17 mouse cellular contexts compared by ENCODE assay signal in the genomic region with DNA sequence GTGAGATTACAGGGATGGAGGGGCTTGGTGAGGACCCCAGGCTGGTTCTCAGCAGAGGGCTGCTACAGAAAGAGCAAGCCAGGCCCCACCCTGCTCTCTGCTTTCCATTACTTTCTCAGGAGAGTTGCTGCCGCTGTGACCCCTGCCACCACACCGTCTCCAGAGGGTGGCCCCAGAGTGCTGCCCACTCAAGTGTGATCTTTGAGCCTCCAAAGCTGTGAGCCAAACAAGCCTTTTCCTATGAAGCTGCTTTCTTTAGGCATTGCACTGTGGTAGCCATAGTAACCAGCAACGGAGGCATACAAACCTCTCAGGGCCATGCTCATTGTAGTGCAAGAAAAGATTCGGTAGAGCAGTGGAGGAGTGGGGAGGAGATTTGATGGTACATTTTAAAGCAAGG.
DNase-seq lines count a peak whose midpoint lies in the region; ATAC-seq lines count a peak whose summit lies in the region.
"Had no signal": no experiment of that assay in that cellular context is flagged by ENCODE, and none has a peak within 500 bp of the region (broad histone marks: within the 10 kb centered on the region; RNA-seq: fewer than 3 reads in every experiment).

No protein-coding gene starts in this region.

- ATAC-seq in forebrain, embryonic 13.5 days, result no peak
- peak; percentile 57 for ATAC-seq in forebrain, embryonic 11.5 days (replicated peaks; ENCODE audit: low FRiP score)
- ATAC-seq in midbrain, embryonic 14.5 days (ENCODE audit: low FRiP score, low TSS enrichment), result no peak

- H3K27me3 ChIP-seq in forebrain, embryonic 10.5 days (ENCODE audit: poor library complexity, severe bottlenecking), result 0 out of 2 replicates have a peak, but pooled peaks cover 6% of the 10 kb centered on the region
- no peaks in the 10 kb centered on the region for H3K27me3 ChIP-seq in forebrain, embryonic 13.5 days
- no peaks in the 10 kb centered on the region for H3K27me3 ChIP-seq in forebrain, embryonic 11.5 days (ENCODE audit: control insufficient read depth, insufficient read depth, low read length)
- no peaks in the 10 kb centered on the region for H3K27me3 ChIP-seq in midbrain, embryonic 14.5 days (ENCODE audit: control insufficient read depth, insufficient read depth, low read length)
- H3K27me3 ChIP-seq: kidney, embryonic 15.5 days; neural tube, embryonic 13.5 days had no signal

- no peaks in the 10 kb centered on the region for H3K36me3 ChIP-seq in forebrain, embryonic 10.5 days (replicated peaks)
- H3K36me3 ChIP-seq in forebrain, embryonic 13.5 days (ENCODE audit: poor library complexity, severe bottlenecking), result no peaks in the 10 kb centered on the region
- H3K36me3 ChIP-seq in forebrain, embryonic 11.5 days (ENCODE audit: control insufficient read depth, insufficient read depth, low read length), result no peaks in the 10 kb centered on the region
- H3K36me3 ChIP-seq in midbrain, embryonic 14.5 days (ENCODE audit: control insufficient read depth, insufficient read depth, low read length), result no peaks in the 10 kb centered on the region
- H3K36me3 ChIP-seq: G1E; kidney, embryonic 15.5 days; liver, embryonic 13.5 days; neural tube, embryonic 13.5 days had no signal

- DNase-seq in forebrain, embryonic 10.5 days (ENCODE audit: extremely low spot score, low spot score), result peak; percentile 39
- DNase-seq in left cerebral cortex, postnatal 25 days (ENCODE audit: low spot score in 2 of 2), result peak; percentile 41 to 83
- DNase-seq in left cerebral cortex, adult 11 months (ENCODE audit: low spot score), result no peak
- DNase-seq in forebrain, embryonic 11.5 days (ENCODE audit: low spot score), result no peak
- DNase-seq in midbrain, embryonic 14.5 days, result peak; percentile 63
- no peak for DNase-seq in spleen, postnatal 36 days (ENCODE audit: low spot score in 2 of 2)
- no peak for DNase-seq in gastrocnemius, postnatal 14 days
- DNase-seq: cerebellum, adult 18-20 months; heart, postnatal 36 days; layer of hippocampus, postnatal 36 days; liver, embryonic 13.5 days; spleen, adult 18-20 months; thymus, postnatal 25 days had no signal

- WGBS in forebrain, embryonic 10.5 days, result 37% methylated on average over 4 of the region's 4 CpGs
- WGBS in forebrain, embryonic 13.5 days, result 11% methylated on average over 4 of the region's 4 CpGs
- WGBS in forebrain, embryonic 11.5 days, result 24% methylated on average over 4 of the region's 4 CpGs
- 5% methylated on average over 4 of the region's 4 CpGs for WGBS in midbrain, embryonic 14.5 days

- H3K4me1 ChIP-seq in forebrain, embryonic 10.5 days, result peaks cover 44% of the 10 kb centered on the region
- peaks cover 9% of the 10 kb centered on the region for H3K4me1 ChIP-seq in forebrain, embryonic 13.5 days
- peaks cover 4% of the 10 kb centered on the region; the same call in 1 of the 2 replicates for H3K4me1 ChIP-seq in forebrain, embryonic 11.5 days (replicated peaks; ENCODE audit: control insufficient read depth, insufficient read depth, low read length)
- peaks cover 8% of the 10 kb centered on the region; the same call in 1 of the 2 replicates for H3K4me1 ChIP-seq in midbrain, embryonic 14.5 days (ENCODE audit: control insufficient read depth, insufficient read depth, low read length)

- H3K9me3 ChIP-seq in forebrain, embryonic 10.5 days, result no peaks in the 10 kb centered on the region
- H3K9me3 ChIP-seq in forebrain, embryonic 13.5 days (replicated peaks), result no peaks in the 10 kb centered on the region
- H3K9me3 ChIP-seq in forebrain, embryonic 11.5 days (ENCODE audit: control insufficient read depth, low read length), result no peaks in the 10 kb centered on the region
- H3K9me3 ChIP-seq in midbrain, embryonic 14.5 days (ENCODE audit: control insufficient read depth, low read length), result no peaks in the 10 kb centered on the region
- H3K9me3 ChIP-seq: G1E; kidney, embryonic 15.5 days; liver, embryonic 13.5 days; neural tube, embryonic 13.5 days had no signal

- H3K27ac ChIP-seq in forebrain, embryonic 10.5 days, result no peak overlapping the region
- no peak overlapping the region for H3K27ac ChIP-seq in forebrain, embryonic 13.5 days
- H3K27ac ChIP-seq in forebrain, embryonic 11.5 days (ENCODE audit: low read depth, low read length), result no peak overlapping the region
- H3K27ac ChIP-seq in midbrain, embryonic 14.5 days (replicated peaks; ENCODE audit: low read depth, low read length), result peak overlapping the region; percentile 13; the same call in 1 of the 2 replicates
- H3K27ac ChIP-seq: kidney, embryonic 15.5 days; liver, embryonic 13.5 days had no signal

- H3K4me2 ChIP-seq in forebrain, embryonic 13.5 days, result no peak overlapping the region
- H3K4me2 ChIP-seq in forebrain, embryonic 11.5 days (ENCODE audit: low read depth, low read length, severe bottlenecking), result no peak overlapping the region
- no peak overlapping the region for H3K4me2 ChIP-seq in midbrain, embryonic 14.5 days (ENCODE audit: low read length)
- H3K4me2 ChIP-seq: kidney, embryonic 15.5 days; liver, embryonic 13.5 days had no signal

- intact Hi-C loops in left cerebral cortex, postnatal 25 days (cut with DNase I), result loop anchor here (1.0 to 2.0 kb wide), 2 partner anchors 142 to 282 kb away; no protein-coding TSS in a partner anchor
- intact Hi-C loops in gastrocnemius, postnatal 14 days (cut with DNase I; ENCODE audit: low total_unique reads), result no loop called here

- no peak overlapping the region for H3K4me3 ChIP-seq in forebrain, embryonic 10.5 days
- no peak overlapping the region for H3K4me3 ChIP-seq in forebrain, embryonic 13.5 days
- no peak overlapping the region for H3K4me3 ChIP-seq in forebrain, embryonic 11.5 days (ENCODE audit: low read depth, low read length)
- H3K4me3 ChIP-seq in midbrain, embryonic 14.5 days (replicated peaks; ENCODE audit: low read depth, low read length), result no peak overlapping the region
- H3K4me3 ChIP-seq: kidney, embryonic 15.5 days; liver, embryonic 13.5 days; neural tube, embryonic 13.5 days had no signal

- H3K9ac ChIP-seq in forebrain, embryonic 13.5 days, result no peak overlapping the region
- H3K9ac ChIP-seq in forebrain, embryonic 11.5 days (ENCODE audit: low read length), result no peak overlapping the region
- H3K9ac ChIP-seq in midbrain, embryonic 14.5 days (replicated peaks; ENCODE audit: low read length), result no peak overlapping the region
- H3K9ac ChIP-seq: kidney, embryonic 15.5 days; liver, embryonic 13.5 days; neural tube, embryonic 13.5 days had no signal

Comparison
In these comparisons a context has a peak if more than half of its experiments do, and no peak if none do; other contexts are left out.
1. DNase-seq: peak in forebrain, embryonic 10.5 days (single experiment), left cerebral cortex, postnatal 25 days (2 of 2) and midbrain, embryonic 14.5 days (single experiment); none in left cerebral cortex, adult 11 months (single experiment), forebrain, embryonic 11.5 days (single experiment), spleen, postnatal 36 days (0 of 2) and gastrocnemius, postnatal 14 days (single experiment).